Mouse (Mus musculus) forebrain, postnatal 0 days (tissue): ENCODE data around the gene Acot7. TPM values are rescaled to one million over a fixed set of nuclear protein-coding genes. Genes with fewer than 3 reads are reported as not detected.

Experiments used
- ATAC-seq: fragments of 200-750 bp; cut with Nextera tagmentation; 2 replicates; pipeline ENCODE4 v1.8.0; 2017; ENCODE audit warnings: mild to moderate bottlenecking, moderate library complexity
- DNase-seq: peaks from one replicate; pipeline ENCODE4 v3.0.0-alpha.2; 2015
- H3K27ac ChIP-seq: fragments of 300-500 bp; sonication (generic); 2 replicates; pipeline ENCODE4 v1.5.1; 2014; ENCODE audit warnings: low read depth, mild to moderate bottlenecking, antibody characterized with exemption, low read length, moderate library complexity, mixed read lengths
- H3K27me3 ChIP-seq: fragments of 300-500 bp; sonication (generic); 2 replicates; pipeline ENCODE4 v1.6.1; 2014; ENCODE audit warnings: mild to moderate bottlenecking, low read length, mixed read lengths; ENCODE audit not compliant: insufficient read depth
- H3K36me3 ChIP-seq: fragments of 300-500 bp; sonication (generic); 2 replicates; pipeline ENCODE4 v1.6.1; 2014; ENCODE audit warnings: mild to moderate bottlenecking, moderate library complexity; ENCODE audit not compliant: insufficient read depth
- H3K4me1 ChIP-seq: fragments of 300-500 bp; sonication (generic); 2 replicates; pipeline ENCODE4 v1.6.1; 2014; ENCODE audit warnings: antibody characterized with exemption; ENCODE audit not compliant: insufficient read depth
- H3K4me2 ChIP-seq: fragments of 300-500 bp; sonication (generic); 2 replicates; pipeline ENCODE4 v1.6.1; 2014; ENCODE audit warnings: low read depth, mild to moderate bottlenecking, moderate library complexity
- H3K4me3 ChIP-seq: fragments of 300-500 bp; sonication (generic); 2 replicates; pipeline ENCODE4 v1.5.1; 2014; ENCODE audit warnings: low read depth, low read length, mixed read lengths
- H3K9ac ChIP-seq: fragments of 300-500 bp; sonication (generic); 2 replicates; pipeline ENCODE4 v1.6.1; 2014; ENCODE audit warnings: mild to moderate bottlenecking
- H3K9me3 ChIP-seq: fragments of 300-500 bp; sonication (generic); 2 replicates; pipeline ENCODE4 v1.6.1; 2016; ENCODE audit warnings: low read length
- CTCF ChIP-seq: sonication (generic); IDR thresholded peaks from 2 replicates; pipeline ENCODE4 v1.5.1; 2016; ENCODE audit warnings: antibody characterized with exemption, control low read depth, low read depth
- WGBS: fragments of 180-500 bp; shearing (Covaris S2); extraction: QIAGEN DNeasy Blood & Tissue Kit; methylation state at CpG from one replicate; pipeline ENCODE4 v1.1.7; 2014; 5-methylcytosine and 5-hydroxymethylcytosine counted together
- polyA plus RNA-seq: library from polyadenylated mRNA; unstranded; fragments of >200 nt; fragmentation: Nextera tagmentation; extraction: Ambion mirVana; gene quantifications from 2 replicates; pipeline ENCODE4 v1.2.1, GENCODE M21; 2015
- total RNA-seq: library from RNA; depleted of rRNA; stranded (reverse); fragments of >200 nt; gene quantifications from 2 replicates; pipeline ENCODE4 v1.2.3, GENCODE M21; 2014

Gene Acot7
- total and polyA plus RNA-seq, 2 experiments from 2014 or later = 193 to 466 TPM

- Histone ChIP-seq H3K27me3 (peaks cover 5% of the 10 kb centered on the region; the same call in 1 of the 2 replicates), H3K9ac (no peak overlapping the region), H3K4me2 (no peak overlapping the region), H3K4me1 (no peaks in the 10 kb centered on the region), H3K9me3 (no peaks in the 10 kb centered on the region), H3K4me3 (no peak overlapping the region), H3K27ac (no peak overlapping the region), H3K36me3 (peaks cover 4% of the 10 kb centered on the region; the same call in 1 of the 2 replicates)
- TF ChIP-seq CTCF = no peak
- WGBS = 92% methylated on average over 11 of the region's 11 CpGs
- DNase-seq = no peak
- ATAC-seq = no peak
Measured at GRCm38 (mm10) chr4:152271334-152271733, 93.4 kb downstream of the Acot7 start.

- H3K27me3 ChIP-seq = peaks cover 5% of the 10 kb centered on the region; the same call in 1 of the 2 replicates
- H3K9ac ChIP-seq = no peak overlapping the region
- H3K36me3 ChIP-seq = peaks cover 4% of the 10 kb centered on the region; the same call in 1 of the 2 replicates
- H3K9me3 ChIP-seq = no peaks in the 10 kb centered on the region
- DNase-seq = no peak
- H3K4me3 ChIP-seq = no peak overlapping the region
- no peak for ATAC-seq
- no peak overlapping the region for H3K27ac ChIP-seq
- no peak for TF ChIP-seq CTCF
- no peaks in the 10 kb centered on the region for H3K4me1 ChIP-seq
- no peak overlapping the region for H3K4me2 ChIP-seq
- WGBS = 82% methylated on average over 7 of the region's 7 CpGs
Measured at GRCm38 (mm10) chr4:152272006-152272405, 94.1 kb downstream of the Acot7 start.

GRCm38 (mm10) chr4:152272449-152273049, 94.6 kb downstream of the Acot7 start:
- ATAC-seq = 0 out of 2 replicates have a peak, but pooled peaks have one; percentile 14
- H3K4me3 ChIP-seq = no peak overlapping the region
- no peaks in the 10 kb centered on the region for H3K4me1 ChIP-seq
- H3K27me3 ChIP-seq = peaks cover 5% of the 10 kb centered on the region; the same call in 1 of the 2 replicates
- 43% methylated on average over 9 of the region's 9 CpGs for WGBS
- peak; percentile 44; the same call in 1 of the 2 replicates for TF ChIP-seq CTCF
- H3K36me3 ChIP-seq = peaks cover 4% of the 10 kb centered on the region; the same call in 1 of the 2 replicates
- DNase-seq = no peak
- no peaks in the 10 kb centered on the region for H3K9me3 ChIP-seq
- H3K9ac ChIP-seq = no peak overlapping the region
- H3K27ac ChIP-seq = no peak overlapping the region
- H3K4me2 ChIP-seq = no peak overlapping the region

- Histone ChIP-seq H3K9ac (no peak overlapping the region), H3K4me3 (no peak overlapping the region; the same call in 1 of the 2 replicates)
- WGBS = 36% methylated on average over 3 of the region's 3 CpGs
Measured at GRCm38 (mm10) chr4:152273191-152273590, 95.3 kb downstream of the Acot7 start.

GRCm38 (mm10) chr4:152273621-152274236, 95.8 kb downstream of the Acot7 start, which contains the start of gene Gpr153:
Gene Gpr153 (plus strand): TSS chr4:152274232.
- Histone ChIP-seq H3K27me3 (peaks cover 5% of the 10 kb centered on the region; the same call in 1 of the 2 replicates), H3K27ac (peak within 1 kb of the TSS; percentile 45), H3K4me2 (peak within 1 kb of the TSS; percentile 94), H3K4me1 (no peaks in the 10 kb centered on the region), H3K9ac (peak within 1 kb of the TSS; percentile 55), H3K9me3 (no peaks in the 10 kb centered on the region), H3K36me3 (no peaks in the 10 kb centered on the region; the same call in 1 of the 2 replicates), H3K4me3 (peak within 1 kb of the TSS; percentile 51)
- DNase-seq = no peak
- 1% methylated on average over 37 of the region's 48 CpGs for WGBS
- no peak for TF ChIP-seq CTCF
- ATAC-seq = peak; percentile 67

More at GRCm38 (mm10) chr4:152273191-152273590, 95.3 kb downstream of the Acot7 start:
- no peaks in the 10 kb centered on the region for H3K9me3 ChIP-seq
- H3K27me3 ChIP-seq = peaks cover 5% of the 10 kb centered on the region; the same call in 1 of the 2 replicates
- peaks cover 4% of the 10 kb centered on the region; the same call in 1 of the 2 replicates for H3K36me3 ChIP-seq
- H3K4me2 ChIP-seq = peak overlapping the region; percentile 94; the same call in 1 of the 2 replicates
- no peak for ATAC-seq
- H3K4me1 ChIP-seq = no peaks in the 10 kb centered on the region
- TF ChIP-seq CTCF = no peak
- H3K27ac ChIP-seq = 0 out of 2 replicates have a peak overlapping the region, but pooled peaks have one; percentile 45
- no peak for DNase-seq

GRCm38 (mm10) chr4:152274681-152275131, 96.8 kb downstream of the Acot7 start:
- H3K27me3 ChIP-seq = peaks cover 5% of the 10 kb centered on the region; the same call in 1 of the 2 replicates
- ATAC-seq = peak; percentile 32; the same call in 1 of the 2 replicates
- H3K9me3 ChIP-seq = no peaks in the 10 kb centered on the region
- peaks cover 2% of the 10 kb centered on the region; the same call in 1 of the 2 replicates for H3K36me3 ChIP-seq
- peak overlapping the region; percentile 51 for H3K4me3 ChIP-seq
- peak overlapping the region; percentile 94 for H3K4me2 ChIP-seq
- no peak overlapping the region for H3K27ac ChIP-seq
- 5% methylated on average over 20 of the region's 20 CpGs for WGBS
- no peak for TF ChIP-seq CTCF
- no peaks in the 10 kb centered on the region for H3K4me1 ChIP-seq
- peak overlapping the region; percentile 55 for H3K9ac ChIP-seq
- peak; percentile 55 for DNase-seq
